Mouse (Mus musculus): ENCODE data around the gene Arap1.

The Arap1 gene

DNA sequence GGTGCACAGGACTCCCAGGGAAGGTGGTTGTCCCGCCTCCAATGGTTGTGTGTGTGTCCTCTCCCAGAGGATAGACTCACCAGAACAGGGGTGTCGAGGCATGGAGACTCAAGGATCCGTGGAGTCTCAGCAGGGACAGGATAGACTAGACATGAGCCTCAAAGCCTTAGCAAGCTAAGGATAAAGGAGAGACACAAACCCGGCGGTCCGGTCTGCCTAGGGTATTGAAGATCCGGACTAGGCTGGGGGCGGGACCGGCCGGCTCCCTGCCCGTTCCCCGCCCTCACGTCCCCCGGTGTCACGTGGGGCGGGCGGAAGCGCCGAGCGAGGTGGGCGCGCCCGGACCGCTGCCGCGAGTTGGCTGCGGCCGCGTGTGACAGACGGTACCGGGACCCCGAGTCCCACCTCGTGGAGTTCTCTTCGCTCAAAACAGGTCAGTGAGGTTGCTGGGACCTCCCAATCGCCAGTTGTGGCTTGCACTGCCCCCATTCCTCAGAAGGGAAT is at the start of gene Arap1:
Gene Arap1, plus strand, starts transcription at position 301 of the 504 bp plus-strand sequence.
- DNase-seq (ENCODE audit: low spot score): peak; percentile 66

DNA sequence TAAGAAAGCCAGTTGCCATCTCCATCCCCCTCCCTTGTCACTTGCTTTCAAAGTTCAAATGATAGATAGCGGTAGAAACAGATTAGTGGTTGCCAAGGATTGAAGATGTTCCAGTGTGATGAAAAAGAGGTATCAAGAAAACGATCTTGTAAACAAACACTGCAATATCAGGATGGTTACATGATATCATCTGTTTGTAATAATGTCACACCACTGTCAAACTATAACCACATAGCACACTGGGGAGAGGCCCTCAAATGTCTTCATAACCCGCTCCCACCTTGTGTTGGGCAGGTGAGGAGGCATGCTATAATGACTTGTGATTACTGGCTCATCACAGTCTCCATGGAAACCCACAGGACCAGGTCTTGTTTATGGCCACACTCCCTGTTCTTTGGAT is 49.5 kb upstream of the Arap1 start:
- DNase-seq (ENCODE audit: low spot score): no peak

DNA sequence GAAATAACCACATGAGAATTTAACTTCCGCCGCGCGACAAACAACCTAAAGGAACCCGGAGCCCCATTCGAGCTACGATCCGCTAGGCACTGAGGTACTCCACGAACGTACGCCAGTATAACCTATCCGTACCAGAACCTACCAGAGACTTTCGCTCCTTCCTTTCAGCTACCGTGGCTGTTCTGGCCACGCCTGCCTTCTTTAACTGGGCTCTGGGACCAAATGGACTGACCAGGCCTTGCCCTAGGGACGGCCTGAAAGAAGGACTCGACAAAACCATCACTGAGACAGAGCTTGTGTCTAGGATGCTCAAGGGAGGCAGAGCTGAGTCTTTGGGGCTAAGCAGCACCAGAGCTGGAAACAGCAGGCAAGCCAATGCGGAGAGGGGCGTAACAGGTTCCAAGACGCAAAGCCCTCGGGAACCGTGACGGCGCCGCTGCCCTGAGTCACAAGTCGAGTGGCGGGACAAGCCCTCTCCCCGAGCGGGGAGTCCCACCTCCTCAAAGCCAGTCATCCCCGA is 46.4 kb upstream of the Arap1 start:
- DNase-seq (ENCODE audit: low spot score): no peak

DNA sequence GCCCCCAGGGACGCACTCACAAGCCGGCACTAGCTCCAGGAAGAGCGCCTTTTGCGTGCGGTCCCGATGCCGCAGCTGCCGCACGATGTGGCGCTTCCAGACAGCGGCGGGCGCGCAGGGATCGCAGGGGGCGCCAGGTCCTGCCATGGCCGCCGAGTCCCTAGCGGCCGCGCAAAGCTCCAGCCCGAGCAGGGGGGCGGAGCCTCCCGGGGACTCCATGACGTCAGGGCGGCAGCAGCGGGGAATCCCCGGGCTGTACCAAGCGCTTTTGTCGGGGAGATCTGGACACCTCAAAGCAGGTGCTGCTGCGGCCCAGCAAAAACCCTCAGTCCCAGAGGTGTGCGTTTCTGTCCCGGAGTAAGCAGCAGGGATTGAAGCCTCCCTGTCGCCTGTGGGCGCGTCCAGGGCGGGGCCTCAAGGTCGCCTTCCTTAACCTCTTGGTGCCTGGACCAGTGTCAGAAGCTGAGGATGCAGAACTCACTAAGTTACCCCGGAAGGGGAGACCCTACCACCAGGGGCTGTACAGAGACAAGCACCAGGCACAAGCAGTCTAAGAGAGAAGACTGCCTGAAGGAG is 45.9 kb upstream of the Arap1 start, which contains the start of gene Atg16l2:
Gene Atg16l2, minus strand, starts transcription at position 371 of the 576 bp plus-strand sequence.
- peak; percentile 91 for DNase-seq (ENCODE audit: low spot score)

DNA sequence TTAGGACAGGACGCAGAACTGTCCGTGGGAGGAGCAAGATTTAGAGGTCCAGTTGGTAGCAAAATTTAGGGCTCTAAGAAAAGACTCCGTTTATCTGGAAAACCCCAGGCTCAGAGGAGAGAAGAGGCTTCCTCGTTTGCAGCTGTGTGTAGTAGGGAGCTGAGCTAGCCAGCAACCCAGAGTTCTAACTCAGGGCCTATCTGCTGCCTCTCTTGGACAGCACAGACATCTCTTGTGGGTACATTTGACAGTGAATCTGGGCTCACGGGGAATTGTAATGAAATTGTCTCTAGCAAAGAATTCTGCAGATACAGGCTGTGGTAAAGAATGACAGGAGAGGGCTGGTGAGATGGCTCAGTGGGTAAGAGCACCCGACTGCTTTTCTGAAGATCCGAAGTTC is 45.2 kb upstream of the Arap1 start:
- DNase-seq (ENCODE audit: low spot score): no peak

DNA sequence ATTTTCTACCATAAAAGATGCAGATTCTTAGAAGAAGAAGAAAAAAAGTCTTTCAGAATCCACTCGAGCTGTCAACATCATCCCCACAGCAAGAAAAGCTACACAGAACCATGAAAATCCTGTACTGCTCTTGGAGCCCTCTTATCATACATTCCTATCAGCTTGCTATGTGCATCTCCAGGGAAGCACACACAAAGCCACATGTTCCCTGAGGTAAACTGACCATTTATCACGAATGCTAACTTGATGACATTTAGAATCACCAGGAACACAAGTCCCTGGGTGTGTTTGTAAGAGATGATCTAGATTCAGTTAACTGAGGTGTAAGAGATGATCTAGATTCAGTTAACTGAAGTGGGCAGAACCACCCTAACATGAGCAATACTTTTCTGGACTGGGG is 41.0 kb upstream of the Arap1 start:
- no peak for DNase-seq (ENCODE audit: low spot score)

DNA sequence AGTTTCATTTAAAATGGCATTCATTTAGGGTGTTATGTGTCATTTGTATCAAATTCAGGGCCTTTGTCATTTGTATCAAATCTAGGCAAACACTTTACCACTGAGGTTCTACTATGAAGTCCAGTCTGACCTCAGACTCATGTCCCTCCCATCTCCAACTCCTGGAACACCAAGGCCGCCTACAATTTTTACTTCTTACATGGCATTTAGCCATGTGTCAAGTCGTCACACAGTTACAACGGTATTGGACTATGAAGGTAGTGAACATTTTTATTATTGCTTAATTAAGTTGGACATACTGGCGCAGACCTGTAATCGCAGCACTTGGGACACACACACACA is 37.9 kb upstream of the Arap1 start:
- no peak for DNase-seq (ENCODE audit: low spot score)

DNA sequence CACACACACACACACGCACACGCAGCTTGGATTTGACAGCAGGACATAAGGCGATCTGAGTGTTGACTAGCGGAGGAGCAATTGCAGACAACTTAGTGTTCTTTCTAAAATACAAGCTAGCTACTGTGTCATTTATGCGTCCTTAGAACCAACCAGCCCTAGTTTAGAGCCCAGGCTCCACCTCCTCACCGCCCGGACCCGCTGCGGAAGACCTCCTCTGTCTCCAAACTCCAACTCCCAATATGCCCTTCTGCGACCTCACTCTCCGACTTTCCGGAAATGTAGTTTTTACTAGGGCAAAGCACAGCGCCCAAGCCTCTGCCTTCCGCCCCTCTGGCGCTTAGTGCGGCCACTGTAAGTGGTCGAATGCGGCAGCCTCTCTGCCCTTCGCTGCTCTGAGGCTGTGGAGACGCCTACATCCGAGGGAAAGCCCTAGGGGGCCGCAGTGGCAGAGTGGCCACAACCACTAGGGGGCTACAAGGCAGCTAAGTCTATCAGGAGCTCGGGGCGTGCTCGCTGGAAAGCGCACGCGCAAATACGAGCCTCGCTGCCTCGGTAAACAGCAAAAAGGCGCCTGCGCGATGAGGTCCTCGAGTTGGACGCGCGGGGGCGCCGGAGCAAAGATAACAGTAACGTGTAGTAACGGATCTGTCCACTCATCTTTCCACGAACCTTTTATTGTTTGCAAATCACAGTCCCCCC is 37.4 kb upstream of the Arap1 start:
- DNase-seq (ENCODE audit: low spot score): peak; percentile 94

DNA sequence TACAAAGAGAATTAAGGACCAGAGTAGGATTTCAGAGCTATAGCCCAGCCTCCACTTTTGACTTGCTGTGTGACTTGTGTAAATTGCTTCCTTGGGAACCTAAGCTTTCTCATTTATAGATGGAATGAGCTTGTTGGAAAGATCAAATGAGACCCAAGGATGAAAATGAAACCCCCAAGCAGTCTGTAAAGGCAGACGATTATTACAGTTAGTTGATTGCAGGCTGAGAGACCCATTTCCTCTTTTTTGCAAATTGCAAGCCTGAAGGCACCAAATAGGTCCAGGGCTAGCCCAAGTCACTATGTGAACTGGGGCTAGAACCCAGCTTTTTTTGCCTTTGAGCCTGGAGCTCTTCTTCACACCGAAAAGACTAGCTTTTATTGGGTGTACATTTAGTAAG is 36.8 kb upstream of the Arap1 start:
- DNase-seq (ENCODE audit: low spot score): no peak

DNA sequence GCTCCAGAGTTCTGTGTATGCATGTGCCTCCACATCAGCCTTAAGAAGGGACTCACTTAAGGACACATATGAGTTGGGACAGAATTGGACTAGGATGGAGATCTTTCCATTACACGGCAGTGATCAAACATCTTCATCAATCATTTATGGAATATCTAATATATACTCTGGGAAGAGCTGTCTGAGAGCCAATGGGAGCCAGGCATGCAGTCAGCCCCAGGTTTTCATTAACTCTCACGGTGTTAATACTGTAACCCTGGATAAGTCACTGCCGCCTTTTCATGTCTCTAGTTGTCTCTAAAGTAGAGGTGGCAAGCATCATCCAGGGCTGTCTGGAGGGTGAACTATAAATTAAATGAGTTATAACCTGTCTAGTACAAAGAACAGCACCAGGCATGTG is 34.8 kb upstream of the Arap1 start:
- no peak for DNase-seq (ENCODE audit: low spot score)

DNA sequence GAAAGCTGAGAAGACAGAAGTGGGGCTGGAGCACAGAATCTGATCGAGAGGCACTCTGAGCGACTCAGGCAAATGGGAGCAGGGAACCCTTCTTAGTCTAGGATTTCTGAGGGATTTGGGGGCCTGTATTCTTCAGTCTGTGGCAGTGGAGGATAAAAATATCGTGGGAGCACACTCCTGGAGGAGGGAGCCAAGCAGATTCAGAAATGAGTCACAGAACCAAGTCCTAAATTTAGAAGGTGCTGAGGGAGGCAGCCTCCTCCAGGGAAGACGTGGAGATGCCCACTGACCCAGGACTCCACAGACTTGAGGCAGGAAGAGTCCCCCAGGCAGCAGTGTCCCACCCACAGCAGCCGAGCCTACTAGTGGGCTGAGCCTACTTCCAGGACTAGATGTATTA is 33.5 kb upstream of the Arap1 start:
- no peak for DNase-seq (ENCODE audit: low spot score)

DNA sequence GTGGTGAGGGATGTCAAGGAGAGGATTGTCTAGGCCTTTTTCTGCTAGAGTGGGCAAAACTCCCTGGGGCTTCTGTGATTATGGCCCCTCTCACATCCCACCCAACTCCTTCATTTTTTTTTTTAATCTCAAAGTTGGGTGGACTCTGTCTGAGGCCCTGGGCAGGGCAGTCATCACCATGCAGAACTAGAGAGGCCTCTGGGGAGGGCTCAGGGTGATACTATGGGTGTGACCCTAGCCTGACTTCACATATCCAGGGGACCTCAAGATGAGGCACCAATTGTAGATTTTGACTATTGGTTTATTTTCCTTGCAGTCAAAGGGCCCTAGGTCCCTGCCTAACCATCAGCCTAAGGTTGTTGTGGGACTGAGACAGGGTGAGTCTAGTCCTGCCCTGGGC is 32.2 kb upstream of the Arap1 start:
- no peak for DNase-seq (ENCODE audit: low spot score)

DNA sequence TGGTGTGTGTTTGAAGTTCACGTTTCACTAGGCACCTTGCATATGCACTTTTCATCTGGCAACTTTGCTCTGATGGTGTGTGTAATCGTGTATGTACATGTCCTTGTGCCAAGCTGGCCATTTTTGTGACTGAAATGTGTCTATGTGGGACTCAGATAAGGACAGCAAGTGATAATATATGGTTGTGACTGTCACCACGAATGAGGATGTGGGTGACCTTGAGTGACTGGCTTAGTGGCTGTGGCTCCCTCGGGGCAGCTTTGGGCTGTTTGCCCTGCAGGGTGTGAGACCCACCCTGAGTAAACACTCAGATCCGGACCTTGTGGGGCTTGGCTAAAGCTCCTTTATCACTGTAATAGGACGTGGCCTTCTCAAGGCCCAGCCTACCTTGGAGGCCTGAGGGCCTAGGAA is 31.3 kb upstream of the Arap1 start:
- DNase-seq (ENCODE audit: low spot score): peak; percentile 43

DNA sequence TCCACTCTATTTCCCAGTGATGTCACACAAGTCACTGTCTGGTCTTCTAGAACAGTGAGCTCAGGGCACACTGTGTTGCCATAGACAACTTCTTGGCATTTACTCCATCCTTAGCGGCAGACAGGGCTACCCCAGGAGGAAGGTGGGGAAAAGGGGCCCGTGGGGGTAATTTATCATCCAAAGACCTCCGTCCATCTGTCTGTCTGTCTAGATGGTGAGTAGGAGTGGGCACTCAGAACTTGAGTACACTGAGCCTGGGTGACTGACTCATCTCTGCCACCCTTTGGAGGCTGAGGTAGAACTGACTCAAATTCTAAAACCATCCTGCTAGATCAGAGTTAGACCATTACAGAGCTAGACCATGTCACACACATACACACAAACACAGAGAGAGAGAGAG is 30.9 kb upstream of the Arap1 start, which contains the start of gene Stard10:
Gene Stard10, plus strand, starts transcription at position 73 of the 400 bp plus-strand sequence.
- no peak for DNase-seq (ENCODE audit: low spot score)

DNA sequence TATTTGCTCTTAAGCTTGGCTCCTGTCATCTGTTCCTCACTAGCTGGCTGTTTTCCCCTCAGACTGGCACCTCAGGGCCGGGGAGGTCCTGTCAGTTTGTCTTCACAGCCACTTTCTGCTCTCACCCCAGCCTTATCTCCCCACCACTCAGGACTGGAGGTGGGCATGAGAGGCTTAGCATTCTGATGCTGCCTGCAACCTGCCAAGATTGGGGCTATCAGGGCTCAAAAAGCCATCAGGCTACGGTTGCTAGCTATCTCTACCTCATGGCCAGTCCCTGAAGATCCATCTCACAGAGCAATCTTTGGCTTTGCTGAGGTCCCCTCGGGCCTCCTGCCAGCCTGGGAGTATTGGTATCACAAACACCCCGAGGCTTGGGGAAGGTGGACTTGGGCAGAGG is 29.0 kb upstream of the Arap1 start:
- DNase-seq (ENCODE audit: low spot score): peak; percentile 29

DNA sequence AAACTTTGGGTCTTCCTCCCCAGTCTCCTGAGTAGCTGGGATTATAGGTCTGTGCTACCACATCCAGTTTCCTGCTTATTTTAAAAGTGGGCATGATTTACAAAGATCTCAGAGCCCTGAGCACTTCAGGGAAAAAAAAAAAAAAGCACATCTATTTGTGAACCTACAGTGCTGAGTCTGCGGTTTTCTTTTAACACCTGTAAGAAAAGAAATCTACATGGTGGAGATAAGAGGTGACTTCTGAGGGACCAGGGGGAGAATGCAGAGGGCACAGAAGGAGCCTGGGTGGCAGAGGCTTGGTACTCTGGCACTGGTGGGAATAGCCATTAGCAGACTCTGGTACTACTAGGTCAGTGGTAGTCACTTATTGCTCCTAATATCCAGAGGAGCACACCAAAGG is 28.1 kb upstream of the Arap1 start:
- DNase-seq (ENCODE audit: low spot score): no peak

DNA sequence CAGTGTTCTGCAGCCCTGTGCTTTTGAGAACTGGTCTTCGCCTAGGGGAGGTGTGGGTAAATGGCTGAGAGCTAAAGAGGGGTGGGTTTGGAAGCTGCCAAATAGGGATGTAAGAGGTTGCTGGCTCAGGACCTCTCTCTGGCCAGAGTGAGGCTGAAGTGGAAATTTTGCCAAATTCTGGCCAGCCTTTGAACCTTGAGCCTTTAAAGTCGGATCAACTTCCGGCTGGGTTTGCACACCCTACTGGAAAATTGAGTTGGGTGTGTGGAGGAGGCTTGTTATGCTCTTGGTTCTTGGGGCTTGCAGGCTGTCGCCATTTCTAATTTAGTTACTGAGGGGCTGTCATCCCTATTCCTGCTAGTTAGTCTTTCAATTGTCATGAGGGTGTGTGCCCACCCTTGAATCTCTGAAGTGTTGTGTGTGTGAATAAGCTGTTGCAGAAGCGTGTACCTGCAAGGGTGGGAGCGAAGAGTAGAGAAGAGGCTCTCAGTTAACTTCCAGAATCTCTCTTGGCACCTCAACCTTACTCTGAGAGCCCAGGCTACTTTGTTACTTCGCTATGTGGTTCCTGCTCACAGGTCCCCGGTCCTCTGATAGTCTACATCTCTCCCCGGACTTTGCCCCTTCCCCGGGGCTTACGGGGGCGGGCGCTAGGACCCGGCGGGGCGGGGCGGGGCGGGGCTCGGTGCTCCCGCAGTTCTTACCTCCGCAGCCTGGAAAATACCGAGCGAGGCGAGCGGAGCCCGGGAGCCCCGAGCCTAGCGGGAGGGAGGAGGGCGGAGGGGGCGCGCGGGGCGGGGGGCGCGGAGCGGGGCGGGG is 27.3 kb upstream of the Arap1 start:
- no peak for DNase-seq (ENCODE audit: low spot score)

DNA sequence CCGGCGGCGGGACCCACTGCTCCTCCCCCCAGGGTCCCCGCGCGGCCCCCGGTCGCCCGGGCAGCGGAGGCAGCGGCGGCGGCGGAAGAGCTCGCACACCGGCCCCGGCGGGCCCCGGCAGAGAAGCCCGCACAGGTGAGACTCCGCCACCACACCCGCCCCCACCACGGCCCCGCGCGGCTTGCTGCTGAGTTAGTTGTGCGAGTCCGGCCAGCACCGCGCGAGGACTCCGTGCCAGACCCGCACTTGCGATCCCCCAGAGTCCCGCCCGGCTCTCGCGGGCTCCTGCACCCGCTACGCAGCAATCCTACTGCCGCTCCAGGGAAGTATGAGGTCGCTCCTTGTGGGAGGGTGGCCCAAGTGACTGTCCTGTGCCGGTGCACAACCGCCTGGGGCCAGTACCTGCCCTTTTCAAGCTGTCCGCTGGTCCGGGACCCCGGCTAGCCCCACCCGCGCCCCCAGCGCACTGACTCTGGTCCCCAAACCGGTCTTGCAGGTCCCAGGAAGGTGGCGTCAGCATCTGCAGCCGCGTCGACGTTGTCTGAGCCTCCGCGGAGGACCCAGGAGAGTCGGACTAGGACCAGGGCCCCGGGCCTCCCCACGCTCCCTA is 26.5 kb upstream of the Arap1 start:
- peak; percentile 38 for DNase-seq (ENCODE audit: low spot score)

DNA sequence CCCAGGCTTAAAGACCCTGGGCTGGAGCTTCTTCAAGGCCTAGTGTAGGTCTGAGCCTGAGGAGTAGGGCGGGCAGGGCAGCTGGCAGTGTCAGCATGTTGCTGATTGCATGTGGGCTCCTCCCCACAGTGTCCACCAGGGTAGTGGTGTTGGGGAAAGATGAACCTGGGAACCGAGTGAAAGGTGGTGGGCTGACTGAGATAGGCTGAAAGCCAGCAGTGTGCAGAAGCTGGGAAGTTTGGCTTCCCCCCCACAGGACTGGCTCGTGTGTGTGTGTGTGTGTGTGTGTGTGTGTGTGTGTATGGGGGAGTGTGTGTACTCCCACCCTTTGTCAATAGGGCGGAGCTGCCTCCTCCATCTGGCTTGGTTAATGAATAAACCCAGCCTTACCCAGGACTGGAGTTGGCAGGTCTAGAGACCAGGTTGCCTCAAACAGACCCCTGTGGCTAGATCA is 24.7 kb upstream of the Arap1 start:
- DNase-seq (ENCODE audit: low spot score): peak; percentile 34

DNA sequence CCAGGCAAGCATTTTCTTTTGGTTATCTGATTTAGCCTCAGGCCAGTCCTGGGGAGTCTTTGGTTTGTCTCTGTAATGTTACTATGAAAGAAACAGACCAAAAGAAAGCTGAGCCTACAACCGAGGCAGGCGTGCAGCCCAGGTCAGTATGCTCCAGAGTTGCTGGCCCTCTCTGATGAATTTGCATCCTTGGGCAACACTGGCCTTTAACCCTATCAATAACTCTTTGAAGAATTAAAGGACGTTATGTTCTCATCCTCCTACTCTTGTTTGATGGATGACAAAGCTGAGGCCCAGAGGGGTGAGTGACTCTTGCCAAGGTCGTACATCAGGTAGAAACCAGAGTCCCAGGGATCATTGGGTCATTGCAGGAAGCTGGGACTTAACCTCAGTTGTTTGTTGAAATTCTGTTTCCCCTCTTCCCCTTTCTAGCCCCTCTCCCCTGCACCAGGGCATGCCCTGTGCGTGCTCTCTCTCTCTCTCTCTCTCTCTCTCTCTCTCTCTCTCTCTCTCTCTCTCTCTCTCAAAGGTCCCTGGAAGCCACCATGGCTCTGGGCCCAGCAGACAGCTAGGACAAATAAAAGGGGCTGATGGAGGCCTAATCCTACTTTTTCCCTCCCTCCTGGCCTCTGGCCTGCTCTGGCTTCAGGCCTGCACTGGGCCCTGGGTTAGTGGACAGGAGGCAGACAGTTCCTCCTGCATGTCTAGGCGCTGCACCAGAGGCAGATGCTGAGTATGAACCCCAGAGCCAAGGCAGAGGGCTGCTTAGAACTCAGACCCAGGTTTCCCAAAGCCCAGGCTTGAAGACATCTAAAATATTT is 23.5 kb upstream of the Arap1 start:
- no peak for DNase-seq (ENCODE audit: low spot score)

DNA sequence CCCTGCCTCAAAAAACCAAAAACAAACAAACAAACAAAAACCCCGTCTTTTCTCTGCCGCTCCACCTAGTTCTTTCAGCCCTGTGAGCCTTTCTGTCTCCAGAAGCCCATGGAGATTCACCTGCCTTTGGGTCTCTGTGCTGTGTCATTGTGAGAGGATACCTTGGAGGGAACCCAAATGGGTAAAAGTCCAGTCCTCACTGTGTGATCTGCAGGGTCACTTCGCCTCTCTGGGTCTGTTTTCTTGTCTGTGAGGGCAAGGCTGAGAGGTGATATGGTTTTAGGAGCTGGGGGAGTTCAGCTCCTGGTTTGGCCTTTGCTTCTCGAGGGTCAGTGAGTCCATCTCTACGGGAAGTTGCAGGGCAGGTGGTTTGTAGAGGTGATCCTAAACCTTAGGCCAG is 21.9 kb upstream of the Arap1 start:
- no peak for DNase-seq (ENCODE audit: low spot score)

Measured in spleen, adult 12 weeks (tissue).